Mouse (Mus musculus): ENCODE results near the gene Klrb1.
"Not testable (repeated sequence)": the region's sequence is repeated elsewhere in the genome, so short reads cannot be mapped to it uniquely, and the experiment has no call there.

- not testable (repeated sequence) for TF ChIP-seq CTCF (conservative IDR thresholded peaks at IDR 0.05; ENCODE audit: low read length); POU5F1 (IDR thresholded peaks at IDR 0.05; ENCODE audit: borderline replicate concordance, low read length); NANOG (IDR thresholded peaks at IDR 0.05; ENCODE audit: borderline replicate concordance, low read length)
Measured at GRCm38 (mm10) chr6:128760016-128760415, 37.2 kb upstream of the Klrb1 start.

All from E14TG2a.4 (cell line).